Mouse (Mus musculus) testis, adult 2 months (tissue): Measurements from ENCODE around the gene Kcnip4.

ENCODE experiments used
- CTCF ChIP-seq: fragments of 200-500 bp; IDR thresholded peaks from 2 replicates; pipeline ENCODE4 v1.5.1; 2012; ENCODE audit warnings: low read depth, mild to moderate bottlenecking, inconsistent platforms, low read length, moderate library complexity; ENCODE audit not compliant: control insufficient read depth, insufficient read depth, insufficient replicate concordance
- POLR2A ChIP-seq: fragments of 200-500 bp; IDR thresholded peaks from 2 replicates; pipeline ENCODE4 v1.6.1; 2012; ENCODE audit warnings: low read depth, mild to moderate bottlenecking, inconsistent platforms, low read length, moderate library complexity; ENCODE audit not compliant: control insufficient read depth

DNA sequence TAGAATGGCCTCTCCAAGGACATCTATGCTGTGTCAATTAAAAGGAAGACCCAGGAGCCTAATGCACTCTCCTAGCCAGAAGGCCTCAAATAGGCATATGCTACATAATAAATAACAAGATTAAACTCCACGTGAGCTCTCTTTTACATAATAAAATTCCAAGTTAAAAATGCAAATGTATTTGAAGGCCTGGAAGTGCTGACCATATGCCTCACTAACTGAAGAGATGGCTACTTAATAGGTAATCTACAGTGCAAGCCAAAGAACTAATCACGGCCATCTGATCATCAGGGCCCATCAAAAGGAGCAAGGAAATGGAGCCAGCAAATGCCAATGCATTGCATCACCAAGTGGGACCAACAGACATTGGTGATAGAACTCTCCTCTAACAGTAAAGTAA is 277.6 kb downstream of the Kcnip4 start:
- no peak for TF ChIP-seq POLR2A
- no peak for TF ChIP-seq CTCF
